Mouse (Mus musculus) kidney, adult 2 months (tissue): ENCODE data around the gene Tfdp1.

Experiments used
- CTCF ChIP-seq: fragments of 200-500 bp; conservative IDR thresholded peaks from 2 replicates; pipeline ENCODE4 v1.5.1; 2011; ENCODE audit warnings: low read depth, mild to moderate bottlenecking, control low read depth, low read length, moderate library complexity, mixed read lengths; ENCODE audit not compliant: insufficient read depth, insufficient read length
- POLR2A ChIP-seq: fragments of 200-500 bp; IDR thresholded peaks from one replicate; pipeline ENCODE4 v1.6.1; 2011; ENCODE audit warnings: low read depth, low read length, control low read depth

GRCm38 (mm10) chr8:13381630-13382029, 43.1 kb downstream of the Tfdp1 start:
- TF ChIP-seq CTCF = no peak
- no peak for TF ChIP-seq POLR2A
